Mouse (Mus musculus): ENCODE results near the gene Kif27.

- no peak for TF ChIP-seq POLR2A (IDR thresholded peaks at IDR 0.05; ENCODE audit: insufficient read depth, low read depth, low read length)
- no peak for TF ChIP-seq CTCF (IDR thresholded peaks at IDR 0.05; ENCODE audit: insufficient read depth, low read depth, low read length)
These were observed 95.4 kb downstream of the Kif27 start for GRCm38 (mm10) chr13:58263546-58263945.
